Comparison of ENCODE assay signal across 10 mouse cellular contexts in the genomic region with DNA sequence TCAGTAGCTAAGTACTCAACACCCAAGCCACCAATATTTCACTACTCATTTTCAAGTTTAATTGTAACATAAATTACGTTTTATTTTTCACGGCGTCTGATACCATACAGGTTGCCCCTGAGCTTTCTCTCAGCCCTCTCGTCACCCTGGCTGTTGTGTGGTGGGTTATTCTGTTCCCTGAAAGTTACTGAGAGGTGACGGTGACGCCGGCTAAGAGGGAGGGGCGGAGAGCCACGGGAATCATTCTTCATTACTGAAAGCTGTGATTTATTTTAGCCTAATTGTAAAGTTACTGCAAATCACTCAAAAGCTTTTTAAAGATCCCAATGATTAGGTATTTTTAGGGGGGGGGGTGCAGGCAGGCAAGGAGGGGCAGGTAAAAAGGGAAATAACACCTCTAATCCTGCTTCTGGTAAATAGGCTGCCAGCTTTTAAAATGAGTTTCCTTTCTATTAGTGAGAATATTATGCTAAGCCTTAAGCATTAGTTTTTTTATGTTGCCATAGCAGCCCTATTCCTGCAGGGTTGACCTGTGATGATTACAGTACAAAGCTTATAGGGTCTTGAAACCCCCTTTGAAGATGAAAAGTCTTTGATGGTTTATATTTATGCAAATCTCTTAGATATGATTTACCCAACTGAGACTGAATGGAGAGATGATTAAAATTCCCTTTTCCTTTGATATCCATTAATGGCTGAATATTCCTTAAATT.
A peak's percentile ranks its signal among the peaks of the same experiment; 100 is the strongest.
DNase-seq lines count a peak whose midpoint lies in the region; ATAC-seq lines count a peak whose summit lies in the region.
"Had no signal": no experiment of that assay in that cellular context is flagged by ENCODE, and none has a peak within 500 bp of the region (broad histone marks: within the 10 kb centered on the region; RNA-seq: fewer than 3 reads in every experiment).

No protein-coding gene starts in this region.

- no peak for DNase-seq in kidney, adult 8-10 months
- peak; percentile 79 for DNase-seq in forebrain, embryonic 11.5 days (ENCODE audit: low spot score)
- no peak for DNase-seq in hindbrain, embryonic 14.5 days (ENCODE audit: low spot score)
- no peak for DNase-seq in retina, postnatal 1 day
- DNase-seq in lung, postnatal 36 days = no peak
- DNase-seq in adrenal gland, postnatal 10 days = no peak
- DNase-seq: kidney, adult 11 months had no signal

- no peaks in the 10 kb centered on the region for H3K9me3 ChIP-seq in kidney, embryonic 16.5 days (ENCODE audit: low read length)
- H3K9me3 ChIP-seq in forebrain, embryonic 11.5 days (ENCODE audit: control insufficient read depth, low read length) = no peaks in the 10 kb centered on the region
- no peaks in the 10 kb centered on the region for H3K9me3 ChIP-seq in hindbrain, embryonic 14.5 days (ENCODE audit: control insufficient read depth, low read length)
- H3K9me3 ChIP-seq in midbrain, embryonic 16.5 days (replicated peaks; ENCODE audit: control insufficient read depth, low read length, poor library complexity, severe bottlenecking) = no peaks in the 10 kb centered on the region
- H3K9me3 ChIP-seq: lung, embryonic 15.5 days had no signal

- no peaks in the 10 kb centered on the region for H3K36me3 ChIP-seq in kidney, embryonic 16.5 days (ENCODE audit: insufficient read depth, low read length)
- no peaks in the 10 kb centered on the region for H3K36me3 ChIP-seq in forebrain, embryonic 11.5 days (ENCODE audit: control insufficient read depth, insufficient read depth, low read length)
- H3K36me3 ChIP-seq in hindbrain, embryonic 14.5 days (replicated peaks; ENCODE audit: control insufficient read depth, insufficient read depth) = no peaks in the 10 kb centered on the region
- H3K36me3 ChIP-seq in midbrain, embryonic 16.5 days (ENCODE audit: control insufficient read depth, insufficient read depth, low read length) = no peaks in the 10 kb centered on the region
- H3K36me3 ChIP-seq: lung, embryonic 15.5 days had no signal

- H3K4me1 ChIP-seq in kidney, embryonic 16.5 days (ENCODE audit: insufficient read depth, low read length) = peaks cover 4% of the 10 kb centered on the region; the same call in 1 of the 2 replicates
- H3K4me1 ChIP-seq in forebrain, embryonic 11.5 days (replicated peaks; ENCODE audit: control insufficient read depth, insufficient read depth, low read length) = peaks cover 8% of the 10 kb centered on the region; the same call in 1 of the 2 replicates
- H3K4me1 ChIP-seq in hindbrain, embryonic 14.5 days (replicated peaks; ENCODE audit: control insufficient read depth, insufficient read depth, low read length) = peaks cover 9% of the 10 kb centered on the region; the same call in 1 of the 2 replicates
- peaks cover 8% of the 10 kb centered on the region for H3K4me1 ChIP-seq in midbrain, embryonic 16.5 days (ENCODE audit: control insufficient read depth, insufficient read depth, low read length)
- H3K4me1 ChIP-seq: lung, embryonic 15.5 days had no signal

- no peak overlapping the region for H3K4me3 ChIP-seq in kidney, embryonic 16.5 days (ENCODE audit: low read length)
- H3K4me3 ChIP-seq in forebrain, embryonic 11.5 days (ENCODE audit: low read depth, low read length) = no peak overlapping the region
- H3K4me3 ChIP-seq in hindbrain, embryonic 14.5 days (replicated peaks; ENCODE audit: low read length) = no peak overlapping the region
- H3K4me3 ChIP-seq in midbrain, embryonic 16.5 days (ENCODE audit: low read depth, low read length) = no peak overlapping the region
- H3K4me3 ChIP-seq: lung, embryonic 15.5 days had no signal

- no peak for ATAC-seq in kidney, embryonic 16.5 days (ENCODE audit: low FRiP score, low TSS enrichment)
- peak; percentile 82 for ATAC-seq in forebrain, embryonic 11.5 days (replicated peaks; ENCODE audit: low FRiP score)
- 0 out of 2 replicates have a peak, but pooled peaks have one; percentile 23 for ATAC-seq in hindbrain, embryonic 14.5 days (ENCODE audit: low FRiP score)
- ATAC-seq in midbrain, embryonic 16.5 days = peak; percentile 85

- peak overlapping the region; percentile 24 for H3K4me2 ChIP-seq in kidney, embryonic 16.5 days (replicated peaks; ENCODE audit: low read depth, low read length)
- peak overlapping the region; percentile 26; the same call in 1 of the 2 replicates for H3K4me2 ChIP-seq in forebrain, embryonic 11.5 days (ENCODE audit: low read depth, low read length, severe bottlenecking)
- H3K4me2 ChIP-seq in hindbrain, embryonic 14.5 days (replicated peaks) = peak overlapping the region; percentile 13; the same call in 1 of the 2 replicates
- H3K4me2 ChIP-seq in midbrain, embryonic 16.5 days (ENCODE audit: low read length) = 0 out of 2 replicates have a peak overlapping the region, but pooled peaks have one; percentile 1
- H3K4me2 ChIP-seq: lung, embryonic 15.5 days had no signal

- H3K27ac ChIP-seq in kidney, embryonic 16.5 days (ENCODE audit: low read length) = no peak overlapping the region
- no peak overlapping the region for H3K27ac ChIP-seq in forebrain, embryonic 11.5 days (ENCODE audit: low read depth, low read length)
- H3K27ac ChIP-seq in hindbrain, embryonic 14.5 days = no peak overlapping the region
- H3K27ac ChIP-seq in midbrain, embryonic 16.5 days (ENCODE audit: low read length) = peak overlapping the region; percentile 14
- H3K27ac ChIP-seq: lung, embryonic 15.5 days had no signal

- H3K27me3 ChIP-seq in kidney, embryonic 16.5 days (ENCODE audit: insufficient read depth, low read length) = 0 out of 2 replicates have a peak, but pooled peaks cover 12% of the 10 kb centered on the region
- H3K27me3 ChIP-seq in forebrain, embryonic 11.5 days (ENCODE audit: control insufficient read depth, insufficient read depth, low read length) = peaks cover 3% of the 10 kb centered on the region
- H3K27me3 ChIP-seq in hindbrain, embryonic 14.5 days (ENCODE audit: control insufficient read depth, insufficient read depth, low read length) = peaks cover 69% of the 10 kb centered on the region
- peaks cover 56% of the 10 kb centered on the region for H3K27me3 ChIP-seq in midbrain, embryonic 16.5 days (ENCODE audit: control insufficient read depth, insufficient read depth, low read depth, low read length)

- WGBS in kidney, embryonic 16.5 days = 7% methylated on average over 9 of the region's 9 CpGs
- 4% methylated on average over 9 of the region's 9 CpGs for WGBS in forebrain, embryonic 11.5 days
- 8% methylated on average over 9 of the region's 9 CpGs for WGBS in hindbrain, embryonic 14.5 days
- 5% methylated on average over 9 of the region's 9 CpGs for WGBS in midbrain, embryonic 16.5 days

- no peak overlapping the region for H3K9ac ChIP-seq in kidney, embryonic 16.5 days (replicated peaks; ENCODE audit: low read length)
- H3K9ac ChIP-seq in forebrain, embryonic 11.5 days (ENCODE audit: low read length) = no peak overlapping the region
- H3K9ac ChIP-seq in hindbrain, embryonic 14.5 days = no peak overlapping the region
- no peak overlapping the region for H3K9ac ChIP-seq in midbrain, embryonic 16.5 days (ENCODE audit: low read depth, low read length)
- H3K9ac ChIP-seq: lung, embryonic 15.5 days had no signal
